Mouse (Mus musculus): Measurements from ENCODE around the gene Mxi1.

- TF ChIP-seq CTCF (IDR thresholded peaks at IDR 0.05; ENCODE audit: low read depth) (0 out of 2 replicates have a peak, but pooled peaks have one; percentile 3), EP300 (IDR thresholded peaks at IDR 0.05; ENCODE audit: low read depth) (0 out of 2 replicates have a peak, but pooled peaks have one; percentile 59)
Measured at GRCm38 (mm10) chr19:53325578-53326295, 15.4 kb downstream of the Mxi1 start.

Measured in liver, embryonic 14.5 days (tissue).